Mouse (Mus musculus) adipocyte (in vitro differentiated cells): ENCODE data around the gene Olfr223.
"Not testable (repeated sequence)": the region's sequence is repeated elsewhere in the genome, so short reads cannot be mapped to it uniquely, and the experiment has no call there.

Experiments used
- DNase-seq: peaks from one replicate; pipeline ENCODE4 v3.0.0-alpha.2; 2016; ENCODE audit warnings: low spot score

The Olfr223 gene

GRCm38 (mm10) chr11:59596091-59596490 is 3.0 kb upstream of the Olfr223 start:
- no peak for DNase-seq

DNA sequence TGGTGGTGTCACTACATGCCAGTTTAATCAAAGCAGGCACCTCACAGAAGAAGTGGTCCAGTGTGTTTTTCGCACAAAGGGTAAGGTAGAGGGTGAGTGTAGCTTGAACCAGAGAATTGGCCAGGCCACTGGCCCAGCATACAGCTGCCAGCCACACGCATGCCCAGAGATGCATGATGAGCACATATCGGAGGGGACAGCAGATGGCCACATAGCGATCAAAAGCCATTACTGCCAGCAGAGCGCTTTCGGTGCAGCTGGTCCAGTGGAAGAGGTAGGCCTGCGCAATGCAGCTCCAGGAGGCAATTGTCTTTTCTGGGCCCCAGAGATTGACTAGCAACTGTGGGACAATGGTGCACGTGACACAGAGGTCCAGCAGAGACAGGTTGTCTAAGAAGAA is 3.6 kb downstream of the Olfr223 start:
- no peak for DNase-seq

- DNase-seq = peak; percentile 52
These were observed 8.6 kb downstream of the Olfr223 start for GRCm38 (mm10) chr11:59584539-59584938.

DNA sequence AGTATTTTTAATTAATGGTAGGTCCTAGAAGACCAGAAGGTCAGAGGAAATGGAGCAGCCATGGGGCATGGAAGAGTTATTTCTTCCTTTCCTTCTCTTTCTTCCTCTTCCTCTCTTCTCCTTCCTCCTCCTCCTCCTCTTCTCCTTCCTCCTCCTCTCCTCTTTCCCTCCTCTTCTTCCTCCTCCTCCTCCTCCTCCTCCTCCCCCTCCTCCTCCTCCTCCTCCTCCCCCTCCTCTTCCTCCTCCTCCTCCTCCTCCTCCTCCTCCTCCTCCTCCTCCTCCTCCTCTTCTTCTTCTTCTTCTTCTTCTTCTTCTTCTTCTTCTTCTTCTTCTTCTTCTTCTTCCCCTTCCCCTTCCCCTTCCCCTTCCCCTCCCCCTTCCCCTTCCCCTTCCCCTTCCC is 17.0 kb downstream of the Olfr223 start, which contains the start of gene Olfr222:
TSS of gene Olfr222 (minus strand) at position 101 of the 400 bp plus-strand sequence.
- DNase-seq = not testable (repeated sequence)

DNA sequence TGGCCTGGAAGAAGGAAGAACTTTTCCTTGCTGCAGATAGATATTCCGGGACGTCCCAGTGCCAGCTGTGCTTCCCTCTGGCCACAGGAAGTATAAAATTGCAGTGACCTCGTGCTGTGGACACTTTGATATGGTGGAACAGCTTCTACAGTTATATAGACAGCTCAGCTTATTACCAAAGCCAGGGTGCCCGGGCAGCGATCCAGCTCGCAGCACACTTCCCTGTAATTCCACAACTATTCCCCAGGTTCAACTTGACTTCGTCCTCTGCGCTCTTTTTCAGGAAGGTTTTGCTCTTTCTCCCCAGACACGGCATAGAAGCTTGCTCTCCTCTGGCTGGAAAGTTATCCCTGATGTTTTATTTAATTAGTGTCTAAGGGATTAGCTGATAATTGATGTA is 17.4 kb downstream of the Olfr223 start:
- no peak for DNase-seq

- peak; percentile 50 for DNase-seq
These were observed 23.8 kb downstream of the Olfr223 start for GRCm38 (mm10) chr11:59569306-59569705.

GRCm38 (mm10) chr11:59562837-59563236 is 30.3 kb downstream of the Olfr223 start:
- no peak for DNase-seq

GRCm38 (mm10) chr11:59562336-59562735 is 30.8 kb downstream of the Olfr223 start:
- DNase-seq = no peak

- DNase-seq = no peak
These were observed 32.2 kb downstream of the Olfr223 start for GRCm38 (mm10) chr11:59560906-59561305.

DNA sequence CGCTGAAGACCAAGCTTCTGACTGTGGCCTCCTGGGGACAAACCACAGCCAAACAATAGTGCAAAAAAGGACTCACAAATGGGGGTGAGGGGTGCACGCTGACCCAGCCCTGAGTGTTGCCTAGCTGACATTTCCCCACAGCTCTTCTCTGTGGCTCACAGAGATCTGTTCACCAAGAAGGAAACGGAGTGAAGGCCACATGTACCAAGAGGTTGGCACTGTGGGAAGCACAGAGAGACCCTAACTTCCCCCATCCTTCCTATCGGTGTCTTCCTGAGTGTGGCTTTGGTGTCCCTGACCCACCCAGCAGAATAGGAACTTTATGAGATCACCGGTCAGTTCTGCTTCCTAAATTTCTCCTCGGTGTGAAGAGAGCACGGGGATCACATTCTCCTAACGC is 38.6 kb downstream of the Olfr223 start:
- DNase-seq = no peak

GRCm38 (mm10) chr11:59554127-59554526 is 39.0 kb downstream of the Olfr223 start:
- no peak for DNase-seq

- DNase-seq = no peak
These were observed 49.1 kb downstream of the Olfr223 start for GRCm38 (mm10) chr11:59544005-59544404.

DNA sequence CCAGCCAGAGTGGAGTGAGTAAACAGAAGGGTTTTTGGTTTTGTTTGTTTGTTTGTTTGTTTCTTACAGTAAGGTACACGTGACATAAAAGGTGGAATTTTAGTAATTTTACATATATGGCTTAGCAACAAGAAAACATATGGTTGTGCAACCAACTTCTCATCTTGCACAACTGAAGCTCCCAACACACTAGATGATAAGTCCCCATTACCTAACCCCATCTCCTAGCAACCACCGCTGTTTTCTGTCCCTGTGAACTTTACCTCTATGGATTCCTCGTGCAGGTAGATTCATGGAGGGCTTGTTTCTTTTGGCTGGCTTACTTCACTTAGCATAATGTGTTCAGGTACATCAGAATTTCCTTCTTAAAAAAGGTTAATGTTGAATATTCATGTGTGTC is 49.7 kb downstream of the Olfr223 start:
- DNase-seq = no peak

DNA sequence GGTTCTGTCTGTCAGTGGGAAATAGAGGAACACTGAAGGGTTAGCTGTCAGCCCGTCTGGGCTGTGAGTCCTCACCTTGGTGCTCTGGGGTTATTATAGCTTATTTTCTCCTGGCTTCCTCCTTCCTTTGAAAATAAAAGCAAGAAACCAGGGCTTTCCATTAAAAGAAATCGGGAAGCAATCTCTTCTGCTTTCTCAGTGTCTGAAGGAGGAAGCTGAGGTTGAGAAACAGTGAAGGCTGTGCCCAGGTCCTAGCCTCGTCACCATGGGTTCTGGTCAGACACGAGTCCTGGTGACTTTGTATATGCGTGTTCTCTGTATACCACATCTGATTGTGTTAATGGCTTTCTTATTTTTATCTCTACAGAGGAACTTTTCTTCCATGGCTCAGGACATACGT is 50.6 kb downstream of the Olfr223 start:
- DNase-seq = no peak

GRCm38 (mm10) chr11:59541324-59541723 is 51.8 kb downstream of the Olfr223 start, which contains the start of gene Nlrp3:
TSS of gene Nlrp3 (plus strand) at chr11:59541568.
- no peak for DNase-seq

GRCm38 (mm10) chr11:59540123-59540522 is 53.0 kb downstream of the Olfr223 start:
- no peak for DNase-seq
